Mouse (Mus musculus) heart, postnatal 0 days (tissue): ENCODE results near the gene Mdfi. TPM values are rescaled to one million over a fixed set of nuclear protein-coding genes. Genes with fewer than 3 reads are reported as not detected.

Experiments
- ATAC-seq: fragments of 200-750 bp; cut with Nextera tagmentation; 2 replicates; pipeline ENCODE4 v1.8.0; 2017; ENCODE audit warnings: low read depth, moderate number of reproducible peaks, moderate library complexity; ENCODE audit not compliant: insufficient read depth
- DNase-seq: peaks from one replicate; pipeline ENCODE4 v3.0.0-alpha.2; 2016; ENCODE audit warnings: low spot score
- H3K27ac ChIP-seq: fragments of 300-500 bp; sonication (generic); 2 replicates; pipeline ENCODE4 v1.5.1; 2014; ENCODE audit warnings: low read depth, mild to moderate bottlenecking
- H3K27me3 ChIP-seq: fragments of 300-500 bp; sonication (generic); 2 replicates; pipeline ENCODE4 v1.6.1; 2014; ENCODE audit warnings: low read length, mixed read lengths; ENCODE audit not compliant: control insufficient read depth, insufficient read depth
- H3K36me3 ChIP-seq: fragments of 300-500 bp; sonication (generic); replicated peaks from 2 replicates; pipeline ENCODE4 v1.6.1; 2014; ENCODE audit warnings: low read length, mixed read lengths; ENCODE audit not compliant: control insufficient read depth, insufficient read depth
- H3K4me1 ChIP-seq: fragments of 300-500 bp; sonication (generic); 2 replicates; pipeline ENCODE4 v1.6.1; 2014; ENCODE audit warnings: antibody characterized with exemption; ENCODE audit not compliant: control insufficient read depth, insufficient read depth
- H3K4me2 ChIP-seq: fragments of 300-500 bp; sonication (generic); 2 replicates; pipeline ENCODE4 v1.6.1; 2014; ENCODE audit warnings: low read depth, mild to moderate bottlenecking, low read length, moderate library complexity
- H3K4me3 ChIP-seq: fragments of 300-500 bp; sonication (generic); 2 replicates; pipeline ENCODE4 v1.5.1; 2014; ENCODE audit warnings: low read depth, low read length
- H3K9ac ChIP-seq: fragments of 300-500 bp; sonication (generic); replicated peaks from 2 replicates; pipeline ENCODE4 v1.6.1; 2014; ENCODE audit warnings: low read depth, low read length, mixed read lengths
- H3K9me3 ChIP-seq: fragments of 300-500 bp; sonication (generic); replicated peaks from 2 replicates; pipeline ENCODE4 v1.6.1; 2016; ENCODE audit warnings: low read length; ENCODE audit not compliant: control insufficient read depth
- CTCF ChIP-seq: IDR thresholded peaks from 2 replicates; pipeline ENCODE4 v1.5.1; 2016; ENCODE audit warnings: antibody characterized with exemption, control low read depth, low read depth
- EP300 ChIP-seq: IDR thresholded peaks from 2 replicates; pipeline ENCODE4 v1.6.1; 2016; ENCODE audit warnings: antibody characterized with exemption, low read depth
- WGBS: fragments of 180-500 bp; shearing (Covaris S2); extraction: QIAGEN DNeasy Blood & Tissue Kit; methylation state at CpG from one replicate; pipeline ENCODE4 v1.1.7; 2014; 5-methylcytosine and 5-hydroxymethylcytosine counted together
- polyA plus RNA-seq: library from polyadenylated mRNA; unstranded; fragments of >200 nt; fragmentation: Nextera tagmentation; extraction: Ambion mirVana; gene quantifications from 2 replicates; pipeline ENCODE4 v1.2.1, GENCODE M21; 2015
- total RNA-seq: library from RNA; depleted of rRNA; stranded (reverse); fragments of >200 nt; gene quantifications from 2 replicates; pipeline ENCODE4 v1.2.3, GENCODE M21; 2014; ENCODE audit warnings: low replicate concordance

Mdfi gene
- total and polyA plus RNA-seq, 2 experiments from 2014 or later = 6.2 to 64.6 TPM

DNA sequence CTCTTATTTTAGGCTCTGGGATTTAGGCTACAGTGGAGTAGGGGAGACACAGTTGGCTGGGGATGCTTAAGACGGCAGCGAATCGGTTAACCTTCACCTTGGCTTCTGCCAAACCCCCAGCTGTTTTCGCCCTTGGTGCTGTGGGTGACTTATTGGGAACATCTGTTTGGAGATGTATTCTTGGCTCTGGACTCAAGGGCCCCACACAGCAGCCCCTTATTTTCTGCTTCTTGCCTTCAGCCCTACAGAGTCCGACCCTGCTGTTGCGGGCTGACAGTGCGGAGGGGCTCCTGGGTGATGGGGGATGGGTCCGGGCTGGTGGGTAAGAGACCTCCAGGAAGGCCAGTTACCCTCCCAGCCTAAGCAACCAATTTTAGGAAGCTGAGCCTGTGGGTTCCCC, 13.2 kb downstream of the Mdfi start:
- TF ChIP-seq EP300 (no peak), CTCF (no peak)
- Histone ChIP-seq H3K4me3 (no peak overlapping the region), H3K4me1 (no peaks in the 10 kb centered on the region), H3K36me3 (peaks cover 30% of the 10 kb centered on the region), H3K4me2 (no peak overlapping the region), H3K27ac (no peak overlapping the region), H3K9ac (no peak overlapping the region), H3K27me3 (no peaks in the 10 kb centered on the region), H3K9me3 (no peaks in the 10 kb centered on the region)
- no peak for ATAC-seq
- WGBS = 84% methylated on average over 8 of the region's 8 CpGs
- DNase-seq = no peak

DNA sequence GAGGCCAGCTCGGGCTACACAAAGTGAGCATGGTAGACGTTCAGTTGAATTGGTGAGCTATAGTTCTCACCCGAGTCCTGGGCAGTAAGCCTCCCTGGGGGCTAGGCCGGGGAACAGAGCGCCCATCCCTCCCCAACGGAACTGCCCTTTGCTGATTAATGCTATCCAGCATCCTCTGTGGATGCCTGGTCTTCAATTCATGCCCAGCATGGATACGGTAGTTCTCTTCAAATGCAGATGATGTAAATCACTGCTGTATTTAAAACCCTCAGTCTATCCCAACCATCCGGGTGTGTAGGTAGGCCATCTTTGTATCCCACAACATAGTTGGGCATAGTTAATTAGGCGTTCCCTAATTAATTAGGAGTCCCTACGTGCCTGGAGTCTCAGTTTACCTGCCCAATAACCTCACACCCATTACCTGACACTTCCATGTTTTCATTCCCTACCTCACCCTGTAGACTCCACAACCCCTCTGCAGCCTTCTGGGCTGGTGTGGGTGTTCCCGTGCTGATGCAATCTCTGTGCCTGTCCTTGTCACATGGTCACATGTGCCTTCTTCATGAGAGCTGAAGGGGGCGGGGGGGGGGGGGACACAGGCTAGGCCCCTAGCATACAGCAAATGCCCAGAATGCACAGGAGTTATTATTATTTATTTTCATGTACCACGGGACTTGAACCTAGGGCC, 16.3 kb downstream of the Mdfi start:
- H3K4me1 ChIP-seq = peaks cover 5% of the 10 kb centered on the region; the same call in 1 of the 2 replicates

GRCm38 (mm10) chr17:47815446-47815845, 19.0 kb downstream of the Mdfi start:
- WGBS = 63% methylated on average over 10 of the region's 10 CpGs
- no peak overlapping the region for H3K4me3 ChIP-seq
- no peak overlapping the region for H3K9ac ChIP-seq
- no peaks in the 10 kb centered on the region for H3K27me3 ChIP-seq
- H3K27ac ChIP-seq = no peak overlapping the region
- peaks cover 5% of the 10 kb centered on the region; the same call in 1 of the 2 replicates for H3K4me1 ChIP-seq
- no peaks in the 10 kb centered on the region for H3K9me3 ChIP-seq
- ATAC-seq (no peak), DNase-seq (no peak)
- H3K36me3 ChIP-seq = peaks cover 29% of the 10 kb centered on the region
- TF ChIP-seq CTCF (no peak), EP300 (no peak)
- no peak overlapping the region for H3K4me2 ChIP-seq

More for the DNA sequence above, 16.3 kb downstream of the Mdfi start:
- TF ChIP-seq CTCF = no peak
- TF ChIP-seq EP300 = no peak
- DNase-seq (no peak), ATAC-seq (no peak)
- no peak overlapping the region for H3K4me3 ChIP-seq
- H3K4me2 ChIP-seq = no peak overlapping the region
- WGBS = 89% methylated on average over 13 of the region's 13 CpGs
- no peak overlapping the region for H3K27ac ChIP-seq
- no peaks in the 10 kb centered on the region for H3K9me3 ChIP-seq
- H3K36me3 ChIP-seq = peaks cover 46% of the 10 kb centered on the region
- no peaks in the 10 kb centered on the region for H3K27me3 ChIP-seq
- H3K9ac ChIP-seq = no peak overlapping the region

GRCm38 (mm10) chr17:47814496-47814895, 20.0 kb downstream of the Mdfi start:
- 44% methylated on average over 6 of the region's 6 CpGs for WGBS
- Histone ChIP-seq H3K27ac (0 out of 2 replicates have a peak overlapping the region, but pooled peaks have one; percentile 39), H3K4me1 (peaks cover 5% of the 10 kb centered on the region; the same call in 1 of the 2 replicates), H3K9ac (no peak overlapping the region), H3K27me3 (no peaks in the 10 kb centered on the region), H3K4me2 (no peak overlapping the region), H3K36me3 (peaks cover 22% of the 10 kb centered on the region), H3K4me3 (no peak overlapping the region), H3K9me3 (no peaks in the 10 kb centered on the region)
- TF ChIP-seq CTCF (no peak), EP300 (no peak)
- no peak for DNase-seq
- ATAC-seq = no peak

- TF ChIP-seq EP300 = peak; percentile 67; the same call in 1 of the 2 replicates
- TF ChIP-seq CTCF = no peak
- Histone ChIP-seq H3K36me3 (peaks cover 22% of the 10 kb centered on the region), H3K9me3 (no peaks in the 10 kb centered on the region), H3K27ac (peak overlapping the region; percentile 39; the same call in 1 of the 2 replicates), H3K4me3 (no peak overlapping the region), H3K9ac (no peak overlapping the region), H3K4me2 (no peak overlapping the region), H3K27me3 (no peaks in the 10 kb centered on the region), H3K4me1 (peaks cover 5% of the 10 kb centered on the region; the same call in 1 of the 2 replicates)
- ATAC-seq = peak; percentile 82
- DNase-seq = peak; percentile 53
- 47% methylated on average over 5 of the region's 5 CpGs for WGBS
These were observed 20.9 kb downstream of the Mdfi start for GRCm38 (mm10) chr17:47813616-47814015.
